In genomic region chr15:102244306-102245191, GRCm38 (mm10) we compare ENCODE assay signal across 8 mouse cellular contexts. TPM values are rescaled to one million over a fixed set of nuclear protein-coding genes. Genes with fewer than 3 reads are reported as not detected.
A peak's percentile ranks its signal among the peaks of the same experiment; 100 is the strongest.
DNase-seq lines count a peak whose midpoint lies in the region; ATAC-seq and TF ChIP-seq lines count a peak whose summit lies in the region.

No protein-coding gene starts in this region.

- intact Hi-C loops in left cerebral cortex, adult 2 months (cut with DNase I): no loop called here

- H3K9ac ChIP-seq in forebrain, embryonic 15.5 days (replicated peaks): 0 out of 2 replicates have a peak overlapping the region, but pooled peaks have one; percentile 1
- peak overlapping the region; percentile 59 for H3K9ac ChIP-seq in limb, embryonic 11.5 days (ENCODE audit: low read length)
- peak overlapping the region; percentile 60; the same call in 1 of the 2 replicates for H3K9ac ChIP-seq in neural tube, embryonic 13.5 days

- TF ChIP-seq CTCF in left cerebral cortex, adult 2 months (IDR thresholded peaks at IDR 0.05): no peak

- H3K27ac ChIP-seq in left cerebral cortex, adult 2 months: peak overlapping the region; percentile 97; the same call in 1 of the 2 replicates
- no peak overlapping the region for H3K27ac ChIP-seq in forebrain, embryonic 15.5 days (replicated peaks)
- peak overlapping the region; percentile 87 for H3K27ac ChIP-seq in limb, embryonic 11.5 days (replicated peaks; ENCODE audit: low read depth, low read length)
- 0 out of 2 replicates have a peak overlapping the region, but pooled peaks have one; percentile 42 for H3K27ac ChIP-seq in neural tube, embryonic 13.5 days (replicated peaks)

- no peak for DNase-seq in left cerebral cortex, adult 2 months (ENCODE audit: extremely low spot score in 1 of 2, low spot score in 2 of 2)
- no peak for DNase-seq in left cerebral cortex, adult 18-20 months (ENCODE audit: low spot score in 2 of 2)
- DNase-seq in limb, embryonic 11.5 days (ENCODE audit: low spot score): peak; percentile 62
- no peak for DNase-seq in layer of hippocampus, postnatal 10 days (ENCODE audit: low spot score in 2 of 2)
- DNase-seq in thymus, postnatal 10 days (ENCODE audit: low spot score in 2 of 2): no peak
- DNase-seq in T-cell, adult 2 months (ENCODE audit: low spot score): no peak

- no peaks in the 10 kb centered on the region for H3K9me3 ChIP-seq in forebrain, embryonic 15.5 days
- no peaks in the 10 kb centered on the region for H3K9me3 ChIP-seq in limb, embryonic 11.5 days (ENCODE audit: control insufficient read depth, low read length)
- no peaks in the 10 kb centered on the region for H3K9me3 ChIP-seq in neural tube, embryonic 13.5 days

- peak overlapping the region; percentile 94 for H3K4me2 ChIP-seq in forebrain, embryonic 15.5 days (replicated peaks)
- peak overlapping the region; percentile 84 for H3K4me2 ChIP-seq in limb, embryonic 11.5 days (ENCODE audit: low read depth, severe bottlenecking)
- H3K4me2 ChIP-seq in neural tube, embryonic 13.5 days: peak overlapping the region; percentile 92

- peaks cover 51% of the 10 kb centered on the region for H3K4me1 ChIP-seq in forebrain, embryonic 15.5 days
- peaks cover 44% of the 10 kb centered on the region for H3K4me1 ChIP-seq in limb, embryonic 11.5 days (ENCODE audit: control insufficient read depth, insufficient read depth, low read length)
- H3K4me1 ChIP-seq in neural tube, embryonic 13.5 days (replicated peaks): peaks cover 66% of the 10 kb centered on the region

- no peaks in the 10 kb centered on the region for H3K36me3 ChIP-seq in forebrain, embryonic 15.5 days
- H3K36me3 ChIP-seq in limb, embryonic 11.5 days (ENCODE audit: control insufficient read depth, insufficient read depth, low read length): no peaks in the 10 kb centered on the region; the same call in 1 of the 2 replicates
- no peaks in the 10 kb centered on the region for H3K36me3 ChIP-seq in neural tube, embryonic 13.5 days

- H3K4me3 ChIP-seq in left cerebral cortex, adult 2 months: peak overlapping the region; percentile 65
- H3K4me3 ChIP-seq in forebrain, embryonic 15.5 days: peak overlapping the region; percentile 61
- peak overlapping the region; percentile 65 for H3K4me3 ChIP-seq in limb, embryonic 11.5 days (ENCODE audit: low read depth, low read length)
- H3K4me3 ChIP-seq in neural tube, embryonic 13.5 days: peak overlapping the region; percentile 55

- H3K27me3 ChIP-seq in forebrain, embryonic 15.5 days: peaks cover 18% of the 10 kb centered on the region
- H3K27me3 ChIP-seq in limb, embryonic 11.5 days (ENCODE audit: control insufficient read depth, insufficient read depth, low read length): no peaks in the 10 kb centered on the region
- peaks cover 44% of the 10 kb centered on the region for H3K27me3 ChIP-seq in neural tube, embryonic 13.5 days

- WGBS in forebrain, embryonic 15.5 days: 14% methylated on average over 19 of the region's 19 CpGs
- under 1% methylated on average over 18 of the region's 19 CpGs for WGBS in limb, embryonic 11.5 days
- WGBS in neural tube, embryonic 13.5 days: 8% methylated on average over 15 of the region's 19 CpGs

- ATAC-seq in forebrain, embryonic 15.5 days (replicated peaks): no peak
- no peak for ATAC-seq in limb, embryonic 11.5 days (ENCODE audit: insufficient number of reproducible peaks, low FRiP score, low TSS enrichment, low read depth)
- no peak for ATAC-seq in neural tube, embryonic 13.5 days (ENCODE audit: low read depth)

RNA-seq across cellular contexts. Expression of gene Rarg, which starts 12.8 kb away (rescaled TPM):
- 10 to 100 TPM; 13.8 to 17.1 TPM for total RNA-seq in left cerebral cortex, adult 2 months (2021)
- total RNA-seq in left cerebral cortex, adult 18-20 months (2021): 10 to 100 TPM; 12.8 to 15.7 TPM
- 5.9 and 6.2 TPM in 2 replicates for polyA plus RNA-seq in forebrain, embryonic 15.5 days (2015; fragmentation: Nextera tagmentation; extraction: Ambion mirVana)
- polyA plus RNA-seq in limb, embryonic 11.5 days (2014; fragmentation: Nextera tagmentation; extraction: Ambion mirVana): 118 and 119 TPM in 2 replicates
- 8.5 and 12.5 TPM in 2 replicates for polyA plus RNA-seq in neural tube, embryonic 13.5 days (2015; fragmentation: Nextera tagmentation; extraction: Ambion mirVana)
- 10 to 100 TPM; 12.5 to 15.6 TPM for total RNA-seq in layer of hippocampus, postnatal 10 days (2021)

RNA-seq across cellular contexts. Expression of gene Itgb7, which starts 12.8 kb away (rescaled TPM):
- 1 to 10 TPM in 1 of 2 experiments, under 1 TPM in 1; 0.86 to 1.3 TPM for total RNA-seq in left cerebral cortex, adult 2 months (2021)
- total RNA-seq in left cerebral cortex, adult 18-20 months (2021): 1 to 10 TPM in 1 of 2 experiments, under 1 TPM in 1; 0.91 to 1.1 TPM
- 0.33 and 0.99 TPM in 2 replicates for polyA plus RNA-seq in forebrain, embryonic 15.5 days (2015; fragmentation: Nextera tagmentation; extraction: Ambion mirVana)
- 0.57 and 0.71 TPM in 2 replicates for polyA plus RNA-seq in limb, embryonic 11.5 days (2014; fragmentation: Nextera tagmentation; extraction: Ambion mirVana)
- 0.30 and 1.7 TPM in 2 replicates for polyA plus RNA-seq in neural tube, embryonic 13.5 days (2015; fragmentation: Nextera tagmentation; extraction: Ambion mirVana)
- 1 to 10 TPM; 1.3 to 2.5 TPM for total RNA-seq in layer of hippocampus, postnatal 10 days (2021)

RNA-seq across cellular contexts. Expression of gene Gm9918, which starts 25.8 kb away (rescaled TPM):
- not detected for total RNA-seq in left cerebral cortex, adult 2 months (2021)
- not detected for total RNA-seq in left cerebral cortex, adult 18-20 months (2021)
- polyA plus RNA-seq in forebrain, embryonic 15.5 days (2015; fragmentation: Nextera tagmentation; extraction: Ambion mirVana): not detected in 2 replicates
- polyA plus RNA-seq in limb, embryonic 11.5 days (2014; fragmentation: Nextera tagmentation; extraction: Ambion mirVana): 0.88 and 1.1 TPM in 2 replicates
- 0.14 TPM in 1 of 2 replicates, not detected in the other for polyA plus RNA-seq in neural tube, embryonic 13.5 days (2015; fragmentation: Nextera tagmentation; extraction: Ambion mirVana)
- not detected for total RNA-seq in layer of hippocampus, postnatal 10 days (2021)

RNA-seq across cellular contexts. Expression of gene Mfsd5, which starts 34.7 kb away (rescaled TPM):
- total RNA-seq in left cerebral cortex, adult 2 months (2021): 10 to 100 TPM; 40.6 to 42.8 TPM
- 10 to 100 TPM; 42.8 to 44.5 TPM for total RNA-seq in left cerebral cortex, adult 18-20 months (2021)
- 50.1 and 51.5 TPM in 2 replicates for polyA plus RNA-seq in forebrain, embryonic 15.5 days (2015; fragmentation: Nextera tagmentation; extraction: Ambion mirVana)
- 58.5 and 62.8 TPM in 2 replicates for polyA plus RNA-seq in limb, embryonic 11.5 days (2014; fragmentation: Nextera tagmentation; extraction: Ambion mirVana)
- 52.0 and 54.0 TPM in 2 replicates for polyA plus RNA-seq in neural tube, embryonic 13.5 days (2015; fragmentation: Nextera tagmentation; extraction: Ambion mirVana)
- 10 to 100 TPM; 33.3 to 33.9 TPM for total RNA-seq in layer of hippocampus, postnatal 10 days (2021)

RNA-seq across cellular contexts. Expression of gene Csad, which starts 40.0 kb away (rescaled TPM):
- 10 to 100 TPM; 28.5 to 30.4 TPM for total RNA-seq in left cerebral cortex, adult 2 months (2021)
- 10 to 100 TPM; 28.5 to 30.6 TPM for total RNA-seq in left cerebral cortex, adult 18-20 months (2021)
- 44.2 and 45.1 TPM in 2 replicates for polyA plus RNA-seq in forebrain, embryonic 15.5 days (2015; fragmentation: Nextera tagmentation; extraction: Ambion mirVana)
- polyA plus RNA-seq in limb, embryonic 11.5 days (2014; fragmentation: Nextera tagmentation; extraction: Ambion mirVana): 37.3 and 37.5 TPM in 2 replicates
- 35.9 and 38.8 TPM in 2 replicates for polyA plus RNA-seq in neural tube, embryonic 13.5 days (2015; fragmentation: Nextera tagmentation; extraction: Ambion mirVana)
- total RNA-seq in layer of hippocampus, postnatal 10 days (2021): 10 to 100 TPM; 33.0 to 38.7 TPM

Comparison
In these comparisons a context has a peak if more than half of its experiments do, and no peak if none do; other contexts are left out.
1. H3K9ac ChIP-seq: peak in every context shown above with its lines; median percentile 60 in neural tube, embryonic 13.5 days; 59 in limb, embryonic 11.5 days; 1 in forebrain, embryonic 15.5 days.